Mouse (Mus musculus) testis, adult 2 months (tissue): ENCODE results near the gene Ugt1a1.

Experiments used
- CTCF ChIP-seq: fragments of 200-500 bp; IDR thresholded peaks from 2 replicates; pipeline ENCODE4 v1.5.1; 2012; ENCODE audit warnings: low read depth, mild to moderate bottlenecking, inconsistent platforms, low read length, moderate library complexity; ENCODE audit not compliant: control insufficient read depth, insufficient read depth, insufficient replicate concordance
- POLR2A ChIP-seq: fragments of 200-500 bp; IDR thresholded peaks from 2 replicates; pipeline ENCODE4 v1.6.1; 2012; ENCODE audit warnings: low read depth, mild to moderate bottlenecking, inconsistent platforms, low read length, moderate library complexity; ENCODE audit not compliant: control insufficient read depth

DNA sequence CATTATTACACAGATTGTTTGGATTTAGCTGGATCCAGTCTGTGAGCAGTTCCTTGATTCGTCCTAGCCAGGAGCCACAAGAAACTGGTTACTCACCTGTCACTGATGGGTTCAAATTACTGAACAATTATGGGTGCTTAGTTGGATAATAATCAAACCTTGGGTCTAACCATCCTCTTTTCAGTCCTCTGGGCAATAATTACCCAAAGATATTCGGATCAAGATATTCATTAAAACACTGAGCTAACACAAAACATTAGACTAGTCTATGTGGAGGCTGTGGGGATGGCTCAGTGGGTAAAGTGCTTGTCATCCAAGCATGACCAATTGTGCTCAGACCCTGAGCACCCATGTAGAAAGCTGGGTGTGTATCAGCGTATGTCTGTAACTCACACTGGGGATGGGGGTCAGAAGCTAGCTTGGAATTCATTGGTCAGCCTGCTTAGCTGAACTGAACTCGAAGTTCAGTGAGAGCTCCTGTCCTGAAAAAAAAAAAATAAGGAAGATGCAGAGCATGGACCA lies 24.2 kb downstream of the Ugt1a1 start:
- no peak for TF ChIP-seq POLR2A
- TF ChIP-seq CTCF: no peak
